Mouse (Mus musculus) urinary bladder, postnatal 14 days (tissue): ENCODE results near the gene Eef1akmt3.

Experiments
- DNase-seq: peaks from one replicate; pipeline ENCODE4 v3.0.0; 2021; ENCODE audit warnings: low spot score

Eef1akmt3 gene

GRCm38 (mm10) chr10:127050119-127050474, 8.8 kb upstream of the Eef1akmt3 start:
- DNase-seq, result no peak

GRCm38 (mm10) chr10:127049395-127050118, 8.2 kb upstream of the Eef1akmt3 start:
- no peak for DNase-seq

GRCm38 (mm10) chr10:127048608-127049394, 7.5 kb upstream of the Eef1akmt3 start:
- no peak for DNase-seq

- DNase-seq, result no peak
These were observed 6.6 kb upstream of the Eef1akmt3 start, which contains the start of gene Cyp27b1 for GRCm38 (mm10) chr10:127047954-127048353. TSS of gene Cyp27b1 (plus strand) at chr10:127048250.

- DNase-seq, result no peak
These were observed 1.9 kb upstream of the Eef1akmt3 start for GRCm38 (mm10) chr10:127043187-127043586.

GRCm38 (mm10) chr10:127042468-127043115, 1.3 kb upstream of the Eef1akmt3 start:
- DNase-seq, result no peak

GRCm38 (mm10) chr10:127041774-127042338, 543 bp upstream of the Eef1akmt3 start:
- DNase-seq, result peak; percentile 89

- peak; percentile 36 for DNase-seq
These were observed 621 bp downstream of the Eef1akmt3 start for GRCm38 (mm10) chr10:127040569-127041214.

- no peak for DNase-seq
These were observed 3.7 kb downstream of the Eef1akmt3 start for GRCm38 (mm10) chr10:127037641-127038040.

- DNase-seq, result no peak
These were observed 5.0 kb downstream of the Eef1akmt3 start for GRCm38 (mm10) chr10:127036273-127036672.

- no peak for DNase-seq
These were observed 8.0 kb downstream of the Eef1akmt3 start for GRCm38 (mm10) chr10:127033301-127033741.

- DNase-seq, result peak; percentile 94
These were observed 10.7 kb downstream of the Eef1akmt3 start, which contains the start of gene Tsfm for GRCm38 (mm10) chr10:127030336-127031296. TSS of gene Tsfm (minus strand) at chr10:127030840.

GRCm38 (mm10) chr10:127018422-127018821, 22.9 kb downstream of the Eef1akmt3 start:
- DNase-seq, result no peak

GRCm38 (mm10) chr10:127017071-127017470, 24.2 kb downstream of the Eef1akmt3 start:
- DNase-seq, result no peak

- no peak for DNase-seq
These were observed 24.8 kb downstream of the Eef1akmt3 start for GRCm38 (mm10) chr10:127016488-127016887.

- DNase-seq, result no peak
These were observed 37.5 kb downstream of the Eef1akmt3 start for GRCm38 (mm10) chr10:127003806-127004205.

- no peak for DNase-seq
These were observed 38.0 kb downstream of the Eef1akmt3 start for GRCm38 (mm10) chr10:127003334-127003733.

GRCm38 (mm10) chr10:127002765-127003164, 38.5 kb downstream of the Eef1akmt3 start:
- no peak for DNase-seq

GRCm38 (mm10) chr10:127002056-127002455, 39.3 kb downstream of the Eef1akmt3 start:
- DNase-seq, result no peak

- no peak for DNase-seq
These were observed 40.0 kb downstream of the Eef1akmt3 start for GRCm38 (mm10) chr10:127001297-127001696.
